Mouse (Mus musculus): ENCODE measurements around the gene Amtn.

DNA sequence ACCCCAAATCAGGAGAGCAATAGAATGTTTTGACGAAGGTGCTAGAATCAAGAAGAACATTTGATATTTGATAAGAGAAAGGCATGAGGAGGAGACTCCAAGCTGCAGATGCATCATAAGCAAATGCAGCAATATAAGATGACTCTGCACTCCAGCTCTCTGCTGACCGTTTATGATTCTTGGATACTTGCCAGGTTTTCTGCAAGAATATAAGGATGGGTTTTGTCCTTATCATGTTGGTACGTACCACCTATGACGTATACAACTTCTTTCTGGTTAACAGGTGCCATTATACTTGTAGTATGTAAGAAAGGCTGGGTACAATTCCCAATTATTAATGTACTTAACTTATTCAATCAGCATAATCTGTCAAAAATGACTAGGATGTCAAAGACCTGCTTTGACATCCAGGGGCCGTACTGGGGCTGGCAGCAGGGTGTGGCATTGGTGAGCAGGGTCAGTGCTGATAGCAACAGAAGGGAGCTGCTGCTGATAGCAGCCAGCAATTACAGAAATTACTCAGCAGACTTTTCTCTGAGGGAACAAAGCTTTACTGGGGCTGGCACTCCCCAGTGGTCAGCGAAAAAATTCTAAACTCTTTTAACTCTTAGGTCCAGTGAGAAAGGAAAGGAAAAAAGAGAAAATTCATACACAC is 5.2 kb upstream of the Amtn start:
- no peak for TF ChIP-seq CTCF (conservative IDR thresholded peaks at IDR 0.05; ENCODE audit: insufficient read depth, insufficient read length, low read depth, low read length)
- no peak for TF ChIP-seq POLR2A (IDR thresholded peaks at IDR 0.05; ENCODE audit: low read depth, low read length)
